Mouse (Mus musculus) midbrain, embryonic 10.5 days (tissue): ENCODE results near the gene Pla2g3. TPM values are rescaled to one million over a fixed set of nuclear protein-coding genes. Genes with fewer than 3 reads are reported as not detected.

ENCODE experiments used
- DNase-seq: peaks from one replicate; pipeline ENCODE4 v3.0.0-alpha.2; 2017; ENCODE audit warnings: low spot score
- H3K27ac ChIP-seq: fragments of 300-500 bp; sonication (generic); replicated peaks from 2 replicates; pipeline ENCODE4 v1.5.1; 2016; ENCODE audit warnings: mild to moderate bottlenecking
- H3K27me3 ChIP-seq: fragments of 300-500 bp; sonication (generic); 2 replicates; pipeline ENCODE4 v1.6.1; 2016; ENCODE audit warnings: low read depth, mild to moderate bottlenecking; ENCODE audit not compliant: poor library complexity, severe bottlenecking
- H3K36me3 ChIP-seq: fragments of 300-500 bp; sonication (generic); 2 replicates; pipeline ENCODE4 v1.6.1; 2016; ENCODE audit warnings: mild to moderate bottlenecking, moderate library complexity
- H3K4me1 ChIP-seq: fragments of 300-500 bp; sonication (generic); 2 replicates; pipeline ENCODE4 v1.6.1; 2016
- H3K4me3 ChIP-seq: fragments of 300-500 bp; sonication (generic); 2 replicates; pipeline ENCODE4 v1.5.1; 2016; ENCODE audit warnings: mild to moderate bottlenecking, moderate library complexity
- H3K9me3 ChIP-seq: fragments of 300-500 bp; sonication (generic); replicated peaks from 2 replicates; pipeline ENCODE4 v1.6.1; 2016; ENCODE audit warnings: mild to moderate bottlenecking
- WGBS: fragments of 180-500 bp; shearing (Covaris S2); methylation state at CpG from one replicate; pipeline ENCODE4 v1.1.7; 2016; 5-methylcytosine and 5-hydroxymethylcytosine counted together
- polyA plus RNA-seq: library from polyadenylated mRNA; unstranded; fragments of >200 nt; fragmentation: Nextera tagmentation; extraction: Ambion mirVana; gene quantifications from 2 replicates; pipeline ENCODE4 v1.2.1, GENCODE M21; 2016

Pla2g3 gene
- polyA plus RNA-seq, 1 experiment from 2014 or later = 0.75 TPM

DNA sequence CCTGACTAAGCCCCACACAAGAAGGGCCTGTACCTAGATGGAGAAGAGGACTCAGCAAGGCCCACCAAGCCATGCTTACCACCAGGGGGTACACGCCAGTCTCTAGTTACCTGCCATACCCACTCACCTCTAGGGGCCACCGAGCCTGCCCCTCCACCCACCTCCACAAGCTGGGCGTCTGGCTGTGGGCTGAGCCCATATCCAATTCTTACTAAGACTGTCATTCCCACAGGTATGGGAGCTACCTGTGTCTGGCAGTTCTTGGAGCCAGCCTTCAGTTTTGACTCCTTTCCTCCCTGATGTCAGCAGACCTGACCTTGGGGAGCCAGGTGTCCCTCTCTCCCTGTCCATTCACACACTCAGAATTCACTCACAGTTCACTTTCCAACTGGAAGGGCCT is 49.6 kb downstream of the Pla2g3 start:
- DNase-seq = no peak
- Histone ChIP-seq H3K4me3 (peak overlapping the region; percentile 73), H3K27ac (no peak overlapping the region), H3K27me3 (peaks cover 13% of the 10 kb centered on the region), H3K9me3 (no peaks in the 10 kb centered on the region), H3K36me3 (peaks cover 13% of the 10 kb centered on the region), H3K4me1 (peaks cover 43% of the 10 kb centered on the region)
- WGBS = 89% methylated on average over 3 of the region's 3 CpGs

- Histone ChIP-seq H3K27ac (peak overlapping the region; percentile 87), H3K4me3 (peak overlapping the region; percentile 73), H3K4me1 (peaks cover 43% of the 10 kb centered on the region), H3K36me3 (peaks cover 7% of the 10 kb centered on the region), H3K27me3 (peaks cover 13% of the 10 kb centered on the region), H3K9me3 (no peaks in the 10 kb centered on the region)
- WGBS = 69% methylated on average over 4 of the region's 4 CpGs
- no peak for DNase-seq
Observed at GRCm38 (mm10) chr11:3538341-3538740, 50.3 kb downstream of the Pla2g3 start.

DNA sequence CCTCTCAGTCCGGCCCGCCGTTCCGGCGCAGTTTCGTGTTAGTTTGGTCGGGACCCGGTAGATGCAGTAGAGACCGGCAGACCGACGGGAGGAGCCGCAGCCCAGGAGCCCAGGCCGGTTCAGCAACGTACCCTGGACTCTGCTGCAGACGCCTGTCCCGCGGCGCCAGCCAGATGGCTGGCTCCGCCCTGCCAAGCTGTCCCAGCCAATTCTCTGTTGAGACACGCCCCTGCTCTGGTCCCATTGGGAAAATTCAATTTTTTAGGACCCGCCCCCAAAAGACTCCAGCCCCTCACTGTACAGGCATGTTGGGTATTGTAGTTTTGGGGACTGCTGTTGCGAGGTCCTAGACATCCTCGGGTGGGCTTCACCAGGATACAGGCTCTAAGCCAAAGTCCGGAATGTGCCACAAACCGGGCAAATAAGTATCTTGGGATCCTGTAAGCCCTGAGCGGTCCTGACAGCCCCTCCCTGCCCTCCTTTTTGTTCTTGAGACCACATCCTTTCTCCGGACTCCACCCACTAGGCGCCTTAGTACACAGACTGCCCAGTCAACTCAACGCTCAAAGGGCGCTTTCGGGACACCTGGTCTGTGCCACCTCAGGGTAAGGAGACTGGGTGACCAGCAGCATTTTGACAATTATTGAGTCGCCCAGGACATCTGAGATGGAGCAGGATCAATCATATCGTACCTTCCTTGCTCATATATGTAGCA is 51.2 kb downstream of the Pla2g3 start:
- 5% methylated on average over 33 of the region's 33 CpGs for WGBS
- H3K4me1 ChIP-seq = peaks cover 43% of the 10 kb centered on the region
- peaks cover 3% of the 10 kb centered on the region; the same call in 1 of the 2 replicates for H3K36me3 ChIP-seq
- DNase-seq = peak; percentile 91
- peak overlapping the region; percentile 87 for H3K27ac ChIP-seq
- peaks cover 13% of the 10 kb centered on the region for H3K27me3 ChIP-seq
- peak overlapping the region; percentile 73 for H3K4me3 ChIP-seq
- H3K9me3 ChIP-seq = peaks cover under 1% of the 10 kb centered on the region; the same call in 1 of the 2 replicates

GRCm38 (mm10) chr11:3539826-3540196 is 51.7 kb downstream of the Pla2g3 start:
- H3K27me3 ChIP-seq = peaks cover 13% of the 10 kb centered on the region
- peaks cover 39% of the 10 kb centered on the region for H3K4me1 ChIP-seq
- H3K36me3 ChIP-seq = peaks cover 3% of the 10 kb centered on the region; the same call in 1 of the 2 replicates
- H3K9me3 ChIP-seq = peaks cover 5% of the 10 kb centered on the region
- peak overlapping the region; percentile 87 for H3K27ac ChIP-seq
- peak overlapping the region; percentile 73 for H3K4me3 ChIP-seq
- WGBS = 85% methylated on average over 4 of the region's 4 CpGs
- DNase-seq = no peak

GRCm38 (mm10) chr11:3540451-3541085 is 52.5 kb downstream of the Pla2g3 start, which contains the start of gene Smtn:
Gene Smtn, minus strand, starts transcription at chr11:3540612.
- Histone ChIP-seq H3K4me3 (peak within 1 kb of the TSS; percentile 73), H3K27me3 (peaks cover 13% of the 10 kb centered on the region), H3K27ac (peak within 1 kb of the TSS; percentile 87), H3K4me1 (peaks cover 34% of the 10 kb centered on the region), H3K9me3 (peaks cover 6% of the 10 kb centered on the region), H3K36me3 (peaks cover 3% of the 10 kb centered on the region; the same call in 1 of the 2 replicates)
- no peak for DNase-seq
- 93% methylated on average over 23 of the region's 23 CpGs for WGBS

- WGBS = 75% methylated on average over 3 of the region's 3 CpGs
- Histone ChIP-seq H3K4me3 (no peak overlapping the region), H3K36me3 (peaks cover under 1% of the 10 kb centered on the region; the same call in 1 of the 2 replicates), H3K27me3 (peaks cover 10% of the 10 kb centered on the region), H3K9me3 (peaks cover 6% of the 10 kb centered on the region), H3K27ac (no peak overlapping the region), H3K4me1 (peaks cover 29% of the 10 kb centered on the region)
- DNase-seq = no peak
Observed at GRCm38 (mm10) chr11:3541932-3542331, 53.8 kb downstream of the Pla2g3 start.

DNA sequence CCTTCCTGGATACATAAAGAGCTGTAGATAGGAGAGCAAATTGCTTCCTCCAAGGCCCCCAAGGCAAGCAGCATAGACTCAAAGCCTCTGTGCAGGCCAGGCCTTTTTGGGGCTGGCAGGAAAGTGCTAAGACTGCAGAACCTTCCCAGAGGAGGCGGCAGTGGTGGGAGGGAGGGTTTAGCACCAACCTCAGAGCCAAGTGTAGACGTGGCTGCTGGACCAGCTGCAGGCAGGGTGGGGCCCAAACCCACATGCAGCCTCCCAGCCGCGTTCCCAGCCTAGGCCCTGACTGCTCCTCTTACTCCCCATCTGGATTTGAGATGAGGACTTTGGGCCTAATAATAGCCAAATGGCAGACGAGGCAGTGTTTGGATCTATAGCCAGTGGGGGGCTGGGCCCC is 54.9 kb downstream of the Pla2g3 start:
- Histone ChIP-seq H3K9me3 (peaks cover 6% of the 10 kb centered on the region), H3K27me3 (peaks cover 4% of the 10 kb centered on the region; the same call in 1 of the 2 replicates), H3K4me1 (peaks cover 23% of the 10 kb centered on the region), H3K27ac (no peak overlapping the region), H3K36me3 (no peaks in the 10 kb centered on the region), H3K4me3 (no peak overlapping the region)
- WGBS = 58% methylated on average over 5 of the region's 5 CpGs
- DNase-seq = no peak

- 95% methylated on average over 5 of the region's 5 CpGs for WGBS
- DNase-seq = no peak
- H3K4me1 ChIP-seq = peaks cover 14% of the 10 kb centered on the region
- H3K4me3 ChIP-seq = no peak overlapping the region
- H3K27ac ChIP-seq = no peak overlapping the region
- H3K27me3 ChIP-seq = no peaks in the 10 kb centered on the region
- no peaks in the 10 kb centered on the region for H3K36me3 ChIP-seq
- H3K9me3 ChIP-seq = peaks cover 6% of the 10 kb centered on the region
Observed at GRCm38 (mm10) chr11:3544409-3544808, 56.3 kb downstream of the Pla2g3 start.

DNA sequence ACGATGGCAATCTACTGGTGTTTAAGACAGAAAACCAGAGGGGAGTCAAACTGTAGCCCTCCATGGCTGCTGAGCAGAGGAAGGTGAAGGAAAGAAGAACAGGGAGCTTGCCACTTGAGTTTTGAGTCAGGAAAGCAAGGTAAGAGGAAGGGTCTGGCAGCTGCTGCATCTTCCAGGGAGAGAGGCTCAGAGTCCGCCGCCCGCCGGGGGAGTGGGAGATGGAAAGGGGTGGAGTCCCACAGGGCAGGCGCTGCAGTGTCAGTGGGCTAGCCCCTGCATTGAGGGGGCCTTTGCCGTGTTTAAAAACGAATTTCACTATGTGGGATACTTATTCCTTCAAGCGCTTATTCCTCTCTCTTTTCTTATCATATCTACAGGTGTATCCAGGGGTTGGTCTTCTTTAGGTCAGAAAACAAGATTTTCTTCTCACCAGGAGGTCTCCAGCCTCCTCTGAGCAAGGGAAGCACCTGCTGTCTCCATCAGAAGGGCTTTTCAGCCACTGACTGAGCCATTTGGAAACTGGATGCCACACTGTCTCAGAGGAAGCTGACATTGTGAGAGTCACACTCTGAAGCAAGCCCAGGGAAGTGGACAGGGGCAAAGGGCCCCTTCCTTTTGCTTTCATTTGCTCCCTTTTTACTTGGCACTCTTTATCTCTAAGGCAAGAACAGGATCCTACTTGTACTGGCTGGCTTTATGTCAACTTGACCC is 57.6 kb downstream of the Pla2g3 start:
- DNase-seq = no peak
- Histone ChIP-seq H3K27ac (no peak overlapping the region), H3K27me3 (no peaks in the 10 kb centered on the region), H3K9me3 (peaks cover 6% of the 10 kb centered on the region), H3K36me3 (no peaks in the 10 kb centered on the region), H3K4me1 (peaks cover 10% of the 10 kb centered on the region), H3K4me3 (no peak overlapping the region)
- WGBS = 13% methylated on average over 9 of the region's 9 CpGs

DNA sequence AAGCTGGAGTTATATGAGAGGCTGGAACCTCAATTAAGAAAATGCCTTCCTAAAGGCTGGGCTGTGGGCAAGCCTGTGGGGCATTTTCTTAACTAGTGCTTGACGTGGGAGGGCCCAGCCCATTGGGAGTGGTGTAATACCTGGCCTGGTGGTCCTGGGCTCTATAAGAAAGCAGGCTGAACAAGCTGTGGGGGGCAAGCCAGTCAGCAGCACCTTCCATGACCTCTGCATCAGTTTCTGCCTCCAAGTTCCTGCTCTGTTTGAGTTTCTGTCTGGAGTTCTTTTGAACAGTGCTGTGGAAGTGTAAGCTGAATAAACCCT is 58.1 kb downstream of the Pla2g3 start:
- Histone ChIP-seq H3K4me1 (peaks cover 10% of the 10 kb centered on the region), H3K9me3 (peaks cover 6% of the 10 kb centered on the region), H3K36me3 (no peaks in the 10 kb centered on the region), H3K4me3 (no peak overlapping the region), H3K27ac (no peak overlapping the region), H3K27me3 (no peaks in the 10 kb centered on the region)
- 17% methylated on average over 1 of the region's 1 CpGs for WGBS
- no peak for DNase-seq

DNA sequence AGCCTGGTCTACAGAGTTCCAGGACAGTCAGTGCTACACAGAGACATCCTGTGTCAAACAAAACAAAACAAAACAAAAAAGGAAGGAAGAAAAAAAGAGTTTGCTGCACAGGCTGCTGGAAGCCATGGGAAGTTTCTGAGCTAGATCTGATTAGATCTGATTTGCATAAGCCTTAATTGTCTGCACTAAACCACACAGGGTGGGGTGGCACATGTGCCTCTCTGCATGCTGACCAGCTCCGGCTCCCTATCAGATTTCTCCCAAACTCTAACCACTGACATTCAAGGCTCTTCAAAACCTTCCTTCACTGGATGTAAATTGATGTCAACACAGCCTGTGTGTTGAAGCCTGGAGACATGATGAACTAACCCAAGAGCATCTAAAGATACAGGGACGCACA is 59.0 kb downstream of the Pla2g3 start:
- H3K9me3 ChIP-seq = peaks cover 6% of the 10 kb centered on the region
- no peak overlapping the region for H3K27ac ChIP-seq
- peaks cover 10% of the 10 kb centered on the region for H3K4me1 ChIP-seq
- H3K36me3 ChIP-seq = no peaks in the 10 kb centered on the region
- H3K27me3 ChIP-seq = no peaks in the 10 kb centered on the region
- no peak for DNase-seq
- H3K4me3 ChIP-seq = no peak overlapping the region
- 84% methylated on average over 2 of the region's 2 CpGs for WGBS

DNA sequence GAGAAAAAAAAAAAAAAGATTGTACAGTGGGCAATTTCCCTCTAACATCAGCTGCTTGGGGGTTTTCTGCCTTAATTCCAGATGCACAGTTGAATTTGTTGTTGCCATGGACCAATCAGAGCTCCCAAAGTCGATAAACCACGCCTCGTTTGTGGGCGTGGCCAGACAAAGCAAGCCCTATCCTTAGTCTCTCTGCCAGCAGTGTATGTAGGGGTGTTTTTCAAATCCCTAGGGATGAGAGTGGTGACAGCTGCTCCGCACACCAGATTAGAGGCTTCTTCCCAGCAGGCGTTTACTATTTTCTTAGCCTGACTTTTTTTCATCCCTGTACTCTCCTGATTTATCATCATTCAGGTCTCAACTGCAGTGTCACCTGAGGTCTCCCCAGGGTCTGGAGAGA is 59.9 kb downstream of the Pla2g3 start:
- H3K27me3 ChIP-seq = no peaks in the 10 kb centered on the region
- H3K36me3 ChIP-seq = no peaks in the 10 kb centered on the region
- DNase-seq = peak; percentile 29
- peaks cover 10% of the 10 kb centered on the region for H3K4me1 ChIP-seq
- H3K4me3 ChIP-seq = no peak overlapping the region
- no peak overlapping the region for H3K27ac ChIP-seq
- peaks cover 6% of the 10 kb centered on the region for H3K9me3 ChIP-seq
- WGBS = 51% methylated on average over 6 of the region's 6 CpGs
